Mouse (Mus musculus) adipose tissue, adult 10 weeks (tissue): Measurements from ENCODE around the gene Srgap3. TPM values are rescaled to one million over a fixed set of nuclear protein-coding genes. Genes with fewer than 3 reads are reported as not detected.

ENCODE experiments used
- polyA plus RNA-seq: library from polyadenylated mRNA; stranded (reverse); fragments of 350-450 nt; fragmentation: Illumina TruSeq; extraction: RNeasy Lipid Tissue Mini Kit (QIAGEN cat#74804); gene quantifications from one replicate; pipeline ENCODE4 v1.2.3, GENCODE M21; 2014; ENCODE audit warnings: low read depth, low replicate concordance

Gene Srgap3
- 4.4 TPM for polyA plus RNA-seq

GRCm38 (mm10) chr6:112946895-112947436, at the start of gene Srgap3:
Gene Srgap3, minus strand, starts transcription at chr6:112947266.

GRCm38 (mm10) chr6:112696056-112696950, 250.8 kb downstream of the Srgap3 start, which contains the start of gene Rad18:
Gene Rad18, minus strand, starts transcription at chr6:112696686.

Other genes starting within 250 kb of the Srgap3 start
- gene Thumpd3, start 99.0 kb upstream of the Srgap3 start, polyA plus RNA-seq: 41.5 TPM
- 49.8 TPM for gene Setd5, start 130.1 kb upstream of the Srgap3 start, polyA plus RNA-seq
- gene Lhfpl4, start 248.1 kb upstream of the Srgap3 start, polyA plus RNA-seq: 0.55 TPM